Mouse (Mus musculus) cerebellum, adult 9-11 months (tissue): ENCODE measurements at regions not wholly inside any gene's neighbourhood (a gene's known extent, or its start where the extent isn't known, plus 50 kb on each side); places are given as distances from the start of the nearest gene placed in this dataset.
"Not testable (repeated sequence)": the region's sequence is repeated elsewhere in the genome, so short reads cannot be mapped to it uniquely, and the experiment has no call there.

Source experiments
- DNase-seq: peaks from one replicate; pipeline ENCODE4 v3.0.0; 2022

- no peak for DNase-seq
These were observed 440.2 kb upstream of the Hsf2 start for GRCm38 (mm10) chr10:57046021-57046420.

GRCm38 (mm10) chr10:57046891-57047290 is 439.3 kb upstream of the Hsf2 start:
- no peak for DNase-seq

GRCm38 (mm10) chr10:57047719-57048118 is 438.5 kb upstream of the Hsf2 start:
- no peak for DNase-seq

- DNase-seq: not testable (repeated sequence)
These were observed 432.8 kb upstream of the Hsf2 start for GRCm38 (mm10) chr10:57053375-57053774.

- no peak for DNase-seq
These were observed 396.1 kb upstream of the Hsf2 start for GRCm38 (mm10) chr10:57090131-57090530.

- DNase-seq: no peak
These were observed 390.3 kb upstream of the Hsf2 start for GRCm38 (mm10) chr10:57095920-57096319.

GRCm38 (mm10) chr10:57113359-57113758 is 372.8 kb upstream of the Hsf2 start:
- DNase-seq: no peak

- no peak for DNase-seq
These were observed 371.4 kb upstream of the Hsf2 start for GRCm38 (mm10) chr10:57114696-57115271.

- DNase-seq: no peak
These were observed 364.7 kb upstream of the Hsf2 start for GRCm38 (mm10) chr10:57121514-57121913.

GRCm38 (mm10) chr10:57127185-57127584 is 359.0 kb upstream of the Hsf2 start:
- peak; percentile 6 for DNase-seq

GRCm38 (mm10) chr10:57156426-57156825 is 329.8 kb upstream of the Hsf2 start:
- no peak for DNase-seq

- no peak for DNase-seq
These were observed 329.3 kb upstream of the Hsf2 start for GRCm38 (mm10) chr10:57156912-57157311.

GRCm38 (mm10) chr10:57160546-57160945 is 325.6 kb upstream of the Hsf2 start:
- no peak for DNase-seq

- no peak for DNase-seq
These were observed 322.8 kb upstream of the Hsf2 start for GRCm38 (mm10) chr10:57163359-57163758.

- no peak for DNase-seq
These were observed 302.6 kb upstream of the Hsf2 start for GRCm38 (mm10) chr10:57183560-57183959.

GRCm38 (mm10) chr10:57210701-57211100 is 275.5 kb upstream of the Hsf2 start:
- DNase-seq: no peak

GRCm38 (mm10) chr10:57231117-57231516 is 255.1 kb upstream of the Hsf2 start:
- no peak for DNase-seq

GRCm38 (mm10) chr10:57281220-57281619 is 205.0 kb upstream of the Hsf2 start:
- DNase-seq: no peak

- DNase-seq: no peak
These were observed 203.3 kb upstream of the Hsf2 start for GRCm38 (mm10) chr10:57282896-57283295.

GRCm38 (mm10) chr10:57291596-57291995 is 194.6 kb upstream of the Hsf2 start:
- DNase-seq: no peak

- peak; percentile 3 for DNase-seq
These were observed 172.4 kb upstream of the Hsf2 start for GRCm38 (mm10) chr10:57313799-57314198.

GRCm38 (mm10) chr10:57317067-57317466 is 169.1 kb upstream of the Hsf2 start:
- no peak for DNase-seq

GRCm38 (mm10) chr10:57319171-57319570 is 167.0 kb upstream of the Hsf2 start:
- DNase-seq: no peak

GRCm38 (mm10) chr10:57322717-57323424 is 163.3 kb upstream of the Hsf2 start:
- DNase-seq: no peak

GRCm38 (mm10) chr10:57324226-57324625 is 162.0 kb upstream of the Hsf2 start:
- no peak for DNase-seq
